Mouse (Mus musculus) heart, embryonic 11.5 days (tissue): ENCODE data around the gene Pde4b. TPM values are rescaled to one million over a fixed set of nuclear protein-coding genes. Genes with fewer than 3 reads are reported as not detected.

Experiments
- ATAC-seq: fragments of 200-750 bp; cut with Nextera tagmentation; replicated peaks from 2 replicates; pipeline ENCODE4 v1.8.0; 2017; ENCODE audit warnings: moderate library complexity; ENCODE audit not compliant: insufficient number of reproducible peaks, low FRiP score, low TSS enrichment
- H3K27ac ChIP-seq: fragments of 300-500 bp; sonication (generic); 2 replicates; pipeline ENCODE4 v1.5.1; 2014; ENCODE audit warnings: mild to moderate bottlenecking, low read depth, low read length
- H3K27me3 ChIP-seq: fragments of 300-500 bp; sonication (generic); 2 replicates; pipeline ENCODE4 v1.6.1; 2014; ENCODE audit warnings: mild to moderate bottlenecking, low read length, mixed read lengths; ENCODE audit not compliant: control insufficient read depth, insufficient read depth
- H3K36me3 ChIP-seq: fragments of 300-500 bp; sonication (generic); 2 replicates; pipeline ENCODE4 v1.6.1; 2014; ENCODE audit warnings: mild to moderate bottlenecking, low read length, moderate library complexity, mixed read lengths; ENCODE audit not compliant: control insufficient read depth, insufficient read depth
- H3K4me1 ChIP-seq: fragments of 300-500 bp; sonication (generic); 2 replicates; pipeline ENCODE4 v1.6.1; 2014; ENCODE audit warnings: low read length; ENCODE audit not compliant: control insufficient read depth, insufficient read depth
- H3K4me2 ChIP-seq: fragments of 300-500 bp; sonication (generic); 2 replicates; pipeline ENCODE4 v1.6.1; 2014; ENCODE audit warnings: mild to moderate bottlenecking, moderate library complexity
- H3K4me3 ChIP-seq: fragments of 300-500 bp; sonication (generic); 2 replicates; pipeline ENCODE4 v1.5.1; 2014; ENCODE audit warnings: low read depth, low read length
- H3K9ac ChIP-seq: fragments of 300-500 bp; sonication (generic); 2 replicates; pipeline ENCODE4 v1.6.1; 2014; ENCODE audit warnings: mild to moderate bottlenecking, low read depth, low read length, moderate library complexity
- H3K9me3 ChIP-seq: fragments of 300-500 bp; sonication (generic); replicated peaks from 2 replicates; pipeline ENCODE4 v1.6.1; 2016; ENCODE audit warnings: low read length; ENCODE audit not compliant: control insufficient read depth
- WGBS: fragments of 180-500 bp; shearing (Covaris S2); extraction: QIAGEN DNeasy Blood & Tissue Kit; methylation state at CpG from one replicate; pipeline ENCODE4 v1.1.7; 2014; ENCODE audit not compliant: insufficient replicate concordance; 5-methylcytosine and 5-hydroxymethylcytosine counted together
- polyA plus RNA-seq: library from polyadenylated mRNA; unstranded; fragments of >200 nt; fragmentation: Nextera tagmentation; extraction: Ambion mirVana; gene quantifications from 2 replicates; pipeline ENCODE4 v1.2.1, GENCODE M21; 2014

Pde4b gene
- polyA plus RNA-seq, 1 experiment from 2014 or later, result 23.9 TPM

DNA sequence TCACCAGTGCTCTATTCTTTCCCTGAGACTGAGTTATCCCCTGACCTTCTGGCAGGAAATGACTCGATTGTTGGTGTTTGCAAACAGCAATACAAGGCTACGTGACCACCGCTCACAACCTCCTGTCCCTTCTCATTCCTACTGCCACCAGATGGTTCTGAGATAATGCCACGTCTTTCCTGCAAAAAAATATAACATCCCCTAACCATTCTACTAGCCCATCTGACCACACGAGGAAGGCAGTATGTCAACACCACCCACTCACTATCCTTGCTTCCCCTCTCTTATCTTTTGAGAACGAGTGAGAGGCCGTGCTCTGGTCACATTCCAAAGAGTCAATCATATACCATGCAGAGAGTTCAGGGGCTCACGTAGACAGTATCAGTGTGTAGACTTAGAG, 548.6 kb downstream of the Pde4b start:
- no peaks in the 10 kb centered on the region for H3K9me3 ChIP-seq
- 22% methylated on average over 8 of the region's 8 CpGs for WGBS
- H3K36me3 ChIP-seq, result no peaks in the 10 kb centered on the region
- no peak overlapping the region for H3K9ac ChIP-seq
- H3K4me3 ChIP-seq, result no peak overlapping the region
- ATAC-seq, result no peak
- peaks cover 13% of the 10 kb centered on the region for H3K4me1 ChIP-seq
- H3K27me3 ChIP-seq, result no peaks in the 10 kb centered on the region
- H3K4me2 ChIP-seq, result no peak overlapping the region
- H3K27ac ChIP-seq, result no peak overlapping the region

DNA sequence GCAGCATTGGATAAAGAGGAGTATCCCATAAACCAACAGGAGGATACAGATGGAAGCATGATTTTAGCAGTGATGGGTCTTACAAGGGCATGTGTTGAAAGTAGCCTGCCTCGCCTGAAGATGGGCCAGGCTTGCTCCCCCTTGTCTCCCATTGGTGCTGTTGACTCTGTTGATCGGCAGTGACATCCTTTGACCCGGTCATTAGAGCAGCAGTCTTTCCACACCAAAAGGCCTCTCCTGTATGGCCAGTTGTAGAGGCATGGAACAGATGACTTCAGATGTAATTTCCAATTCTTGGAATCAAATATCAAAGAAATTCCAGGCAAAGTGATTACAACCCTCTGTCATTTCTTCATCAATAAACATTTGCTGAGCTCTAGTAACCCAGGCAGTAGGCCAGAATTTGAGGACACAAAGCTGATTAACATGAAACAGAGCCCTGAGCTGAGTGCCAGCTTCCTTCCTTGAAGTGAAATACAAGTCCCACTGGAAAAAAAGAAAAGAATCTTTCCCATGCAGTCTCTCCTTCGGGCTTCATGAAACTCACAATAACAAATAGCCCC, 550.1 kb downstream of the Pde4b start:
- no peak overlapping the region for H3K4me3 ChIP-seq
- no peaks in the 10 kb centered on the region for H3K36me3 ChIP-seq
- H3K4me1 ChIP-seq, result peaks cover 13% of the 10 kb centered on the region
- 66% methylated on average over 4 of the region's 4 CpGs for WGBS
- H3K27me3 ChIP-seq, result no peaks in the 10 kb centered on the region
- no peak overlapping the region for H3K27ac ChIP-seq
- no peak overlapping the region for H3K4me2 ChIP-seq
- no peak overlapping the region for H3K9ac ChIP-seq
- no peak for ATAC-seq
- no peaks in the 10 kb centered on the region for H3K9me3 ChIP-seq

DNA sequence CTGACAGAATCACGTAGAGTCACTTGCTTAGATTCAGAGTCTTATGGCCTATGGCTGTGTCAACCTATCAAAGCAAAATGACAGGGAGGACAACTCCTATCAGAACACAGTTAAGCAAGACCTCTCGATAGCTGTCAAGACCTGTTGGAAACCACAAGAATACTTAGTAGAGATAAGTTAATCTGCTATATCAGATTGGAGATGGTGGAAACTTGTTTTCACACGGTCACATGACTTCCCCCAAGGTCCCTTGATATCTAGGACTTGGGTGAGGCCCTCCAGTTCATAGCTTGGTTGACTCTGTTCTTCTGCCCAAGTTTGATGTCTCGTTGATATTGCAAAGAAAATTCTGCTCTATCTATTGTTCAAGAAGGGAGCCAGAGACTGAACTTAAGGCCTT, 553.6 kb downstream of the Pde4b start:
- H3K36me3 ChIP-seq, result no peaks in the 10 kb centered on the region
- no peak for ATAC-seq
- no peak overlapping the region for H3K4me3 ChIP-seq
- H3K27ac ChIP-seq, result no peak overlapping the region
- WGBS, result 72% methylated on average over 4 of the region's 4 CpGs
- no peak overlapping the region for H3K9ac ChIP-seq
- H3K4me1 ChIP-seq, result peaks cover 2% of the 10 kb centered on the region
- H3K9me3 ChIP-seq, result no peaks in the 10 kb centered on the region
- no peak overlapping the region for H3K4me2 ChIP-seq
- H3K27me3 ChIP-seq, result no peaks in the 10 kb centered on the region

DNA sequence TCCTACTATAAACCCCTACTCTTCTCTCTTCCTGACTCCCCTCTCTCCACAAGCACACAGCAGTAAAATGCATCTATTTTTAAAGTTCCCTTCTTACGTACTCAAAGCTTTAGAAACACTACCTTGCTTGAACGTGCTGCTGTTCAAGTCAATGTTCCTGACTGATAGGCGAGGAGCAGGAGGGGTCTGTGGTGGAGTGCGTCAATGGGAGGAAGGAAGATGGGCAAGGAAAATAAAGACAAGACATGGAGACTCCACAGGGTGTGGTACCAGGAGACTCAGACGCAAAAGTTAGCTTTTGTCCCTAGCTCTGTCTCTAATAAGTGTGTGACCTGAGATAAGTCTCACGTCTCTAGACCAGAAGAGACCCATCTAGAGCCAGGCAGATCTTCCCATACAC, 556.7 kb downstream of the Pde4b start:
- Histone ChIP-seq H3K9ac (no peak overlapping the region), H3K4me1 (no peaks in the 10 kb centered on the region), H3K27me3 (no peaks in the 10 kb centered on the region), H3K4me3 (no peak overlapping the region), H3K27ac (no peak overlapping the region), H3K36me3 (no peaks in the 10 kb centered on the region), H3K4me2 (no peak overlapping the region), H3K9me3 (no peaks in the 10 kb centered on the region)
- WGBS, result 55% methylated on average over 6 of the region's 6 CpGs
- ATAC-seq, result no peak

DNA sequence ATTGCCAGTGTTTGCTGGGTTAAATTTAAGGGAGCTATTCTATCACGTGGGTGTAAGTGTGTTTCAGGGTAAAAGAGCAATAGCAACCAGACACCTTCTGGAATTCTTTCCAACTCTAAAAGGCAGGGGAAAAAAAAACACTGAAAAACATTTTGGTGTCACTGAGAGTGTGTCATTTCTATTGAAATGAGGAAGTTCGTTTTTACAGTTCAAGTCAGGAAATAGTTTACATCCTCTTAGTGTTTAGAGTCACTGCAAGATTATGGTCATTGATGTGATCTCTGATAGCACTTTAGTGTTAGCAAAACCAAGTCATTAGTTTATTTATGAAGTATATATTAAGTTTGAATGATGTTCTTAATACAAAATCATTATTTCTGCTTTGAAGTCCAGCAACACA, 559.7 kb downstream of the Pde4b start:
- Histone ChIP-seq H3K4me3 (no peak overlapping the region), H3K27me3 (no peaks in the 10 kb centered on the region), H3K27ac (no peak overlapping the region), H3K4me1 (no peaks in the 10 kb centered on the region), H3K9me3 (no peaks in the 10 kb centered on the region), H3K36me3 (no peaks in the 10 kb centered on the region), H3K9ac (no peak overlapping the region), H3K4me2 (no peak overlapping the region)
- no peak for ATAC-seq
- 46% methylated on average over 2 of the region's 2 CpGs for WGBS

DNA sequence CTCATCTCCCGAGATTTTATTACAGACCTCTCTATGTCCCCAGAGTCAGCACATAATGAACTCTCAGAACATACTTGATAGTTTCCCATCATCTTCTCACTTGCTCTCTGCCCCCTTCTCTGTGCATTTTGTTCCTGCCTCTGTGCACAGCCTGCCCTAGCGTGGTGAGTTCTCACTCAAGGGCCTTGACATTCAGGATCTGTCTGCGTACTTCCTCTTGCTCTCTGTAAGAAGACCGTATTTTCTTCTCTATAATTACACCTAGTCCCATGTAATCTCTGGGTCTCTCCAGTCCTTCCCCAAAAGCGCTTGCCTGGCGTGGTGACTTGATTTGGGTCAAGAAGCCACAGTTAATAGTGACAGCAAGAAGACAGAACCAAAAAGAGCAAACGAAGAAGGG, 568.0 kb downstream of the Pde4b start:
- Histone ChIP-seq H3K36me3 (no peaks in the 10 kb centered on the region), H3K4me2 (no peak overlapping the region), H3K4me3 (no peak overlapping the region), H3K4me1 (no peaks in the 10 kb centered on the region), H3K27ac (no peak overlapping the region), H3K27me3 (no peaks in the 10 kb centered on the region), H3K9me3 (no peaks in the 10 kb centered on the region), H3K9ac (no peak overlapping the region)
- 80% methylated on average over 7 of the region's 7 CpGs for WGBS
- ATAC-seq, result no peak

DNA sequence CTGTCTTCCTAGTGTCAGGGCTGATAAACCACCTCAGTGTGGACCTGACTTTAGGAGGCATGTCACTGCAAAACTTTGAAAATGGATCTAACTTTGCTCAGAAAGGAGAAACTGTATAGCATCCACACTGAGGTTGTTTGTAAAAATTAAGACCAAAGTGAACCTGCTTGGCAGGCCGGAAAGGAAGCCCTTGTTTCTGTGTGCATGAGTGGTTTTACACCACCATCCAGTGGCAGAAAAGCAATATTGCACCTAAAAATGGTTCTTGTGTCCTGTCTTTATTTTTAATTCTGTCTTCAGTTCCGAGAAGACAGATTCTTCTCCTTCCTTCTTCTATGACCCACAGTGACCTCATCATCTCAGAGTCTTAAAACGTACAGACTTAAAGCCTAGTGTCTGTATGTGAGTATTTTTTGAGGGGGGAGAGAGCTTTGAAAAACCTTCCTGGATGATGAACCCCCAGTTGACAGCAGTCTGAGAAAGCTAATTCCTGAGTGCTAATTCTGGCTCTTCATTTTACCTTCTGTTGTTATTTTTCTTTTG, 569.2 kb downstream of the Pde4b start:
- H3K4me1 ChIP-seq, result no peaks in the 10 kb centered on the region
- WGBS, result 13% methylated on average over 3 of the region's 3 CpGs
- H3K4me3 ChIP-seq, result no peak overlapping the region
- no peaks in the 10 kb centered on the region for H3K9me3 ChIP-seq
- no peak overlapping the region for H3K27ac ChIP-seq
- no peak overlapping the region for H3K4me2 ChIP-seq
- no peak for ATAC-seq
- H3K9ac ChIP-seq, result no peak overlapping the region
- no peaks in the 10 kb centered on the region for H3K27me3 ChIP-seq
- no peaks in the 10 kb centered on the region for H3K36me3 ChIP-seq

Other genes starting within 250 kb of the Pde4b start
- gene B020004J07Rik, start 243.5 kb upstream of the Pde4b start, polyA plus RNA-seq, result not detected in 2 replicates
- not detected in 2 replicates for gene C130073F10Rik, start 193.8 kb upstream of the Pde4b start, polyA plus RNA-seq
- gene Gm12800, start 178.4 kb upstream of the Pde4b start, polyA plus RNA-seq, result not detected in 2 replicates
- gene Gm12794, start 147.1 kb upstream of the Pde4b start, polyA plus RNA-seq, result not detected in 2 replicates
- gene Gm12790, start 106.5 kb upstream of the Pde4b start, polyA plus RNA-seq, result not detected in 2 replicates
- gene Gm12789, start 100.9 kb upstream of the Pde4b start, polyA plus RNA-seq, result not detected in 2 replicates